Mouse (Mus musculus) kidney, postnatal 36 days (tissue): ENCODE data around the gene Slc35e1.

Experiments used
- DNase-seq, 2 experiments: peaks; one replicate each; pipeline ENCODE4 v3.0.0; 2021 to 2022; ENCODE audit warnings: mixed read lengths in 2 of 2

The Slc35e1 gene

GRCm38 (mm10) chr8:72485456-72486199 is 6.8 kb downstream of the Slc35e1 start:
- DNase-seq, result peak; percentile 37 to 63

DNA sequence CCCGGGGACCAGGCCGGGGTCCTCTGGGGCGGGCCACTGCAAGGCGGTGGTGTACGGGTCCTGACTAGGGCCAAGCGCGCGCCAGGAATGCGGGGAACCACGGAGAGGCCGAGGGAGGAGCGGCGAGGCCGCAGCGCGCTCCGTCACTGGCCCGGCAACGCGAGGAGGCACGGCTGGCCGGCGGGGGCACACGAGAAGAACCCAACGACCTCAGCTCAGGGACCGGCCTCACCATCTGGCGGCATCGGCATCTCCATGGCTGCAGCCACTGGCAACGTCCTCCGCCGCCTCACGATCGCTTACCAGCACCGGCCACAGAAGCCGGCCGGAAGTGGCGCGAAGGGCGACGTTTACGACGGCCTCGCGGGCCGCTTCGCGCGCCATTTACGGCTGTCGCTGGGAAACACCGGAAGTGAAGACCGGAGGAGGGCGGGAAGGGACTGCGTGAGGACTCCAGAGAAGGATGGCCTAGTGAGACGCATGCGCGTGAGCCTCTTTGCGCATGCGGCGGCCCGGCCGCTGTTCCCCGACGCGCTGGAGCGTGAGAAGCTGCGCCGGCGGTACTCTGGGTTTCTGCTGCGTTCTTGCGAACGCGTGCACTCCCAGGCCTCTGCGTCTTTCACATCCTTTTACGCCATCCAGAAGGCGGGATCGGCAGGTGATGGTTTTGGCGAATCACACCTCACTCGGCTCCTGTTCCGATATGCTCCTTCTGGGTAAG is 17.4 kb downstream of the Slc35e1 start, which contains the start of gene Cherp:
Gene Cherp, minus strand, starts transcription at position 401 of the 721 bp plus-strand sequence.
- DNase-seq, result peak; percentile 97 to 98

DNA sequence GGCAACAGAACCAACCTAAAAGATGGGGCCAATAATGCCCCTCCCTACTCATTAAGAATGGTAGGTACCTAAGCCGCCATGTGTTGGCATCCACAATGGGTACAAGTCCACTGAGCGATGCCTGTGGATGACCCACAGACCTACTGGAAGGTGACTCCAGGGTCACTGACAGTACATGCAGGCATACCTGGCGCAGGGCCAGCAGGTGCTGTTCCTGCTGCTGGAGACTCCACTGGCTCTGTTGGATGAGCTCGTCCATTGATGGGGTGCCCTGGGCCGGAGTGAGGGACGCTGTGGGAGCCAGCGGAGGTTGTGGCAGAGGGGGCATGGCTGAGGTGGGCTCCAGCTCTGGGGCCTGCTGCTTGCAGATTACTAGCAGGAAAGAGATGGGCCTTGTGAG is 21.7 kb downstream of the Slc35e1 start:
- peak; percentile 20 to 68 for DNase-seq

- no peak for DNase-seq
Observed at GRCm38 (mm10) chr8:72469984-72470383, 22.4 kb downstream of the Slc35e1 start.

GRCm38 (mm10) chr8:72469243-72469642 is 23.2 kb downstream of the Slc35e1 start:
- DNase-seq, result peak; percentile 48 to 66

DNA sequence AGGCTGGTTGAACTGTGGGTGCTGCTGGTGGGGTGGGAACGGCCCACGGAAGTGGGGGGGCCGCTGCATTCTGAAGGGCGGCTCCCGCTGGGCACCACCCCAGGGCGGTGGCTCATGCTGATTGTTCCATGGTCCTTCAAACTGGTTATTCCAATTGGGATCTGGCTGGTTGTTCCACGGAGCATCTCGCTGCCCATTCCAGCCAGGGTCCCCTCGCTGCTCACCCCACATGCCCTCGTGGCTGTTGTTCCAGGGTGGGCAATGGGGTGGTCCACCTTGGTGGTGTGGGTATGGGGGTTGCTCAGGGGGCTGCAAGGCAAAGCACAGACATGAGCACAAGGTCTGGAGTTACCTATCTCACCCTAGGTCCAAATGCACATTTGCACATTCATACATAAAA is 28.2 kb downstream of the Slc35e1 start:
- DNase-seq, result no peak

DNA sequence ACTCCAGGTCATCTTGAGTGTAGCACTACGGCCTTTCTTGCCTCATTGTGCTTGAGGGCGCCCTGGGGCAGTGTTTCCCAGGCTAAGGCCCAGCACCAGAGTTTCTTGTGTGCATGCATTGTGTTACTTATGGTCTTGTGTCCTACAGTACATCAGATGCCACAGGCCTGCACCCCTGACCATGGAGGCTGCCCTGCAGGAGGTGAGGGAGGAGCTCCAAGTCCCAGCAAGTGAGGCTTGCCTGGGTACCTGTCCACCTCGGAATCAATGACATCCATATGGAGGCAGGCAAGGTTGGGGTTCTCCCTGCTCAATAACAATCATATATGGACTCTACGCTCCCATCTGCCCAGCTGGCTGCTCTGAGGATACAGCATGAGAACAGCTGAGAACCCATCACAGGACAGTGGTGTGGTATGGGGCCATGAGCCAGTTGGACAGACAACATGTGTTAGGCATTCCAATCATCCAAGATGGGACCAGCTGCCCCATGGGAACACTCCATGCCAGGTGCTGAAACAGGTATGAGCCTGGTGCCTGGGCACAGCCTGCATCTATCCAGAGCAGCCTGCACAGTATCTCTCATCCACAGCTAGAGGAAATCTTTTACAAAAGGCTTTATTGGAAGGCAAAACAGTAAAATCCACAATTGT is 32.4 kb downstream of the Slc35e1 start:
- DNase-seq, result no peak

DNA sequence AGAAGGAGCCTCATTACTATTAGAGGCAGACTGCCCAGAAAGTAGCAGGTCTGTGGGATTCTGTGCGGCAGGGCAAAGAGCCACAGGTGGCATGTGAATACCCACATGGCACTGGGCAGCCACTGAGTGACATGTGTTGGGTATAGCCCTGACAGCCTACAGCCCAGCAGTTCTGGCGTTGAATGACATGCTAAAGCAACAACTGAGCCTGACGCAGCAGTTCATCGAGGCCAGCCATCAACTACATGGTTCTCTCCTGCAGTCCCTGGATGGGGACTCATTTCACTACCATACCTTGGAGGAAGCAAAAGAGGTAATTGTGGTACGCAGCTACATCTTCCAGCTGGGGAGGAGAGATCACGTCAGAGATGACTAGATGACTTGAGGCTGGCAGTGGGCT is 34.0 kb downstream of the Slc35e1 start:
- no peak for DNase-seq

DNA sequence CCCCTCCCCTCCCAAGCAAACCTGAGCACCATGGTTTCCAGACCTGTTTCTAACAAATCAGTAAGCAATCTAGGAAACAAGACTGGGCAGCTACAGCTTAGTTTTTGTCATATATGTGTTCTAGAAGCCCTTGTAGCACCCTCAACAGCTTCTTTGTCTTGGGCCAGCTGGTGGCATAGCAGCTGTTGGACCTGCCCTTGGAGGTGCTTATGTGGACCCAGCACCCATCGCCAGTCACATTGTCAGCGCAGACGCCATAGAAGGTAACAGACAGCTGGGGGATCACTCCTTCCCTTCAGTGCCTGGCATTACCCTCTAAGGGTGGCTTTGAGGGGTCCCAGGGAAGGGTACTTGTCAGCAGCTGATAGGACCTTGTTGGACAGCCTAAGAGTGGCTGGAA is 34.6 kb downstream of the Slc35e1 start:
- no peak for DNase-seq

DNA sequence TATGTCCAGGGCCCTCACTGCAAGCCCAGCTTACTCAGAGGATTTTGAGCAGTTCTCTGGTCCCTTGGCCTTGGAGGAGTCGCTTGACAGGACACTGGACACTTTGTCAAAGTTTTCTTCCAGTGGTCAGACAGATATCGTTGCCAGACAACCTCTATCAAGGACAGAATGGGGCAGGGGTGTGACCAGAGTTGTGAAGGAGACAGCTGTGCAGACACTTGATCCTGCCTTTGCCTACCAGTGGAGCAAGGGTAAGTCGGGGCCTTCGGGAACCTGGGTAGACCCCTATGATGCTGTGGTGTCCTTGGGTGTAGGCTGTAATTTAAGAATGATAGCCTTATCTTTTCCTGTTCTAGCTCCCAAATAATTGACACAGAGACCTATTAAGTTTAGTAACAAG is 37.1 kb downstream of the Slc35e1 start:
- DNase-seq, result no peak

DNA sequence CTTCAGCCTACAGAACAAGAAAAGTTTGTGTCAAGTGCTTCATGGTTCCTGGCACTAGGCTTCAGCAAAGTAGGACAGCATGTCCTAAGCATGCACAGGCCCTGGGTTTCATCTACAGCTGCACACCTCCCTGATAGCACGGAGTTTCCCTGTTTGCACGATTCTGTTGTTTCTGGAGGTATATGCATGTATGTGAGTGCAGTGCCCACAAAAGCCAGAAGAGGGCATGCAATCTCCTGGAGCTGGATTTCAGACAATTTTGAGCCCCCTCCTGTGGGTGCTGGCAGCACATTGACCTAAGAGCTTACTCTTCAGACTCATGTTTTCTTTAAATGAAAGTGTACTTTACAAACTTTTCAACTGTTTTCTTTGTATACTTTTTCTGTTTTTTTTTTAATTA is 38.5 kb downstream of the Slc35e1 start:
- no peak for DNase-seq

GRCm38 (mm10) chr8:72451516-72451915 is 40.9 kb downstream of the Slc35e1 start:
- DNase-seq, result no peak

DNA sequence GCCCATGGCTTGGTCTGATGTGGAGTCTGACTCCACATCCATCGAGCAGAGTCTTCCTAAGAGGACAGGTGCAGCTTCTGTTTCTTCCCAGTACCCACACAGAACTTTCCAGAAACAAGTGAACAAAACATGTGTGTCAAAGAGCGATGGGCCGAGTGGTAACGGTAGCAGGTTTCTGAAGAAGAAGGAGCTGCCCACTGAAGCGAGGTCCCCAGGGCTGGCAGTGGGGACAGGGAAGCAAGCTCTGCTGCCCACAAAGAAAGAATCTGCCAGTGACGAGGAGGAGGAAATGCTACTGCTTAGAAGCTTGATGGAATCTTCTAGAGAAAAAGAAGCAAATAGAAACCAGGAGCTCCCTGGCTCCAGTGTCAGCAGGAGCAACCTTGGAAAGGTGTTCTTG is 47.3 kb downstream of the Slc35e1 start:
- no peak for DNase-seq

GRCm38 (mm10) chr8:72443994-72444350 is 48.4 kb downstream of the Slc35e1 start:
- DNase-seq, result no peak

DNA sequence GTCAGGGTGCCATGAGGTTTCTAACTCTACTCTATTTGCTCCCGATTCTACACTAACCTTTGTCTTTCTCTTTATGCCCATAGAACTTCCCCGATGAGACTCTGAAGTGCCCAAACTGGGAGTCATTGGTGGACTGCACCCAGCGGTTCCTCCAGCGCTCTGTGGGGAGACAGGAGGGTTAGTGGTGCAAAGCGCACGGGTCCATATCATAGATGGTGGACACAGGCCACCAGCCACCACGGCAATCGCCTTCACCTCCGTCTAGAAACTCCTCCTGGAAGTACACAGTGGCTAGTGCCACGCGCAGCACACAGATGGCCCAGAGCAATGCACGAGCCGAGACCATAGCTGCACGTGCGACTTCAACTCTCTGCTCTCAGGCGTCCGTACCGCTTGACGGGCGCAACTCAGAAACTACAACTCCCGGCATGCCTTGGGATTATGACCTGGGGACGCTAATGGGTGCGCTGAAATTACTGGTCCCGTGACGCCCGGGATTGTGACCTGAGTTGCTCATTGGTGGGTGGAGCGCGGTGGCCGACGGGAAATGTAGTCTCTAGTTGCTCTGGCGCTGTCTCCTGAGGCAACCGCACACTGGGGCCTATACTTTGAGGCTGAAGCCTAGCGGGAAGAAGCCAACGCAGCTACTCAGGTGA is 48.9 kb downstream of the Slc35e1 start, which contains the start of the genes Calr3 and 1700030K09Rik:
Gene Calr3, minus strand, starts transcription at position 533 of the 656 bp plus-strand sequence.
Gene 1700030K09Rik, plus strand, starts transcription at position 543 of the 656 bp plus-strand sequence.
- DNase-seq, result peak; percentile 99 to 100

DNA sequence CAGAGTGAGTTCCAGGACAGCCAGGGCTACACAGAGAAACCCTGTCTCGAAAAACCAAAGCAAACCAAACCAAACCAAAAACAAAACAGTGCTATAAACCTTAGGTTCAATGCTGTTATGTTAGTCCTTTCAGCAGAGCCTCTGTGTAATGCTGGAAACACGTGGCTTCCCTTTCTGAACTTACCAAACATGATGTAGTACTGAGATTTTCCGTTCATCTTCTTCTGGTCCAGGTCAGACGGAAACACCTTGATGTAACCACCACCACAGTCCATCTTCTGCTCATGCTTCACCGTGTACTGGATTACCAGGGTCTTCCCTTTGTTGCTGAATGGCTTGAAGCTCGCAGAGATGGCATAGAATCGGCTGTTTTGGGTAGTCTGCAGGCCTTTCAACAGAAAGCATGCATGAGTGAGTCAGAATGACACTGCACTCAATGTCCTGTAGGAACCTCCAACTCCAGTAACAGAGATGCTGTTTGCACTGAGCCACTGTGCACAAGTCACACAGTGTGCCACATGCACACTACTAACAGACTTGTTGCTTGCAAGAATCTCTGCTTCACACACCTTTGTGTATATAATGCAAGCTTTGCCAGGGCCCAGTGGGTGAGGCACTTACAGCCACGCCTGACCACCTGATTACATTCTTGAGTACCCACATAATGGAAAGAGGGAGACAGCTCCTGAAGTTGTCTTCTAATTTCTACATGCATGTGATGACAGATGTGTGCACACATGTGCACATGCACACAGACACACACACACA is 54.0 kb downstream of the Slc35e1 start:
- DNase-seq, result no peak

- DNase-seq, result peak; percentile 52 to 82
Observed at GRCm38 (mm10) chr8:72434952-72435351, 57.5 kb downstream of the Slc35e1 start.
